Mouse (Mus musculus): Measurements from ENCODE around the gene Epsti1.
A peak's percentile ranks its signal among the peaks of the same experiment; 100 is the strongest.

Gene Epsti1

GRCm38 (mm10) chr14:77923076-77923865, 19.2 kb downstream of the Epsti1 start:
- no peak for DNase-seq (ENCODE audit: low spot score)

GRCm38 (mm10) chr14:77925414-77925813, 21.4 kb downstream of the Epsti1 start:
- no peak for DNase-seq (ENCODE audit: low spot score)

- DNase-seq (ENCODE audit: low spot score), result no peak
Measured at GRCm38 (mm10) chr14:77926718-77927117, 22.7 kb downstream of the Epsti1 start.

GRCm38 (mm10) chr14:77928021-77928420, 24.0 kb downstream of the Epsti1 start:
- DNase-seq (ENCODE audit: low spot score), result peak; percentile 33

GRCm38 (mm10) chr14:77928653-77929052, 24.6 kb downstream of the Epsti1 start:
- no peak for DNase-seq (ENCODE audit: low spot score)

- no peak for DNase-seq (ENCODE audit: low spot score)
Measured at GRCm38 (mm10) chr14:77929139-77929678, 25.2 kb downstream of the Epsti1 start.

GRCm38 (mm10) chr14:77932150-77933047, 28.4 kb downstream of the Epsti1 start:
- peak; percentile 12 for DNase-seq (ENCODE audit: low spot score)

GRCm38 (mm10) chr14:77933243-77933642, 29.2 kb downstream of the Epsti1 start:
- peak; percentile 58 for DNase-seq (ENCODE audit: low spot score)

- no peak for DNase-seq (ENCODE audit: low spot score)
Measured at GRCm38 (mm10) chr14:77934431-77934830, 30.4 kb downstream of the Epsti1 start.

- no peak for DNase-seq (ENCODE audit: low spot score)
Measured at GRCm38 (mm10) chr14:77941105-77941504, 37.1 kb downstream of the Epsti1 start.

GRCm38 (mm10) chr14:77942235-77942634, 38.2 kb downstream of the Epsti1 start:
- no peak for DNase-seq (ENCODE audit: low spot score)

GRCm38 (mm10) chr14:77942793-77943558, 38.9 kb downstream of the Epsti1 start:
- DNase-seq (ENCODE audit: low spot score), result no peak

- DNase-seq (ENCODE audit: low spot score), result no peak
Measured at GRCm38 (mm10) chr14:77961741-77962140, 57.7 kb downstream of the Epsti1 start.

GRCm38 (mm10) chr14:77963525-77963924, 59.5 kb downstream of the Epsti1 start:
- no peak for DNase-seq (ENCODE audit: low spot score)

- DNase-seq (ENCODE audit: low spot score), result no peak
Measured at GRCm38 (mm10) chr14:77971355-77971754, 67.3 kb downstream of the Epsti1 start.

- no peak for DNase-seq (ENCODE audit: low spot score)
Measured at GRCm38 (mm10) chr14:77974221-77974620, 70.2 kb downstream of the Epsti1 start.

- no peak for DNase-seq (ENCODE audit: low spot score)
Measured at GRCm38 (mm10) chr14:77975702-77976101, 71.7 kb downstream of the Epsti1 start.

- no peak for DNase-seq (ENCODE audit: low spot score)
Measured at GRCm38 (mm10) chr14:77981516-77981915, 77.5 kb downstream of the Epsti1 start.

- no peak for DNase-seq (ENCODE audit: low spot score)
Measured at GRCm38 (mm10) chr14:77997731-77998130, 93.7 kb downstream of the Epsti1 start.

GRCm38 (mm10) chr14:78004486-78004885, 100.4 kb downstream of the Epsti1 start:
- DNase-seq (ENCODE audit: low spot score), result no peak

GRCm38 (mm10) chr14:78008019-78008418, 104.0 kb downstream of the Epsti1 start:
- no peak for DNase-seq (ENCODE audit: low spot score)

GRCm38 (mm10) chr14:78011808-78012207, 107.8 kb downstream of the Epsti1 start:
- DNase-seq (ENCODE audit: low spot score), result no peak
